Mouse (Mus musculus) kidney, postnatal 14 days (tissue): ENCODE measurements at regions not wholly inside any gene's neighbourhood (a gene's known extent, or its start where the extent isn't known, plus 50 kb on each side); places are given as distances from the start of the nearest gene placed in this dataset.

Source experiments
- DNase-seq: peaks from one replicate; pipeline ENCODE4 v3.0.0; 2022; ENCODE audit warnings: mixed read lengths

- DNase-seq = peak; percentile 74
Measured at GRCm38 (mm10) chr11:27619926-27620325, 719.7 kb downstream of the Gm6685 start.
